10 mouse cellular contexts compared by ENCODE assay signal in genomic region chr6:40048969-40049908, GRCm38 (mm10).
DNase-seq lines count a peak whose midpoint lies in the region; ATAC-seq and TF ChIP-seq lines count a peak whose summit lies in the region.
"Had no signal": no experiment of that assay in that cellular context is flagged by ENCODE, and none has a peak within 500 bp of the region (broad histone marks: within the 10 kb centered on the region; RNA-seq: fewer than 3 reads in every experiment).

No protein-coding gene starts in this region.

- no peaks in the 10 kb centered on the region for H3K27me3 ChIP-seq in kidney, adult 2 months (replicated peaks; ENCODE audit: control insufficient read depth, insufficient read depth, low read length)

- ATAC-seq in frontal cortex, adult (ENCODE audit: low TSS enrichment) = peak; percentile 74
- ATAC-seq in granulocyte monocyte progenitor cell, adult 5-6 weeks (replicated peaks; ENCODE audit: poor library complexity, severe bottlenecking) = no peak
- ATAC-seq: Patski had no signal

- no peaks in the 10 kb centered on the region for H3K4me1 ChIP-seq in kidney, adult 2 months (ENCODE audit: control insufficient read depth, insufficient read depth, low read length)

- TF ChIP-seq POLR2A in kidney, adult 2 months (IDR thresholded peaks at IDR 0.05; ENCODE audit: low read depth, low read length) = no peak

- no peaks in the 10 kb centered on the region for H3K36me3 ChIP-seq in kidney, adult 2 months (ENCODE audit: control insufficient read depth, insufficient read depth, low read length)

- 37% methylated on average over 11 of the region's 11 CpGs for WGBS in kidney, adult 2 months

- no peak overlapping the region for H3K27ac ChIP-seq in kidney, adult 2 months (ENCODE audit: insufficient read depth, low read depth, low read length)
- H3K27ac ChIP-seq: macrophage had no signal

- peak; percentile 5 for DNase-seq in kidney, adult 2 months
- no peak for DNase-seq in kidney, postnatal 14 days
- DNase-seq in adrenal gland, postnatal 14 days = peak; percentile 16
- peak; percentile 53 to 62 for DNase-seq in left cerebral cortex, postnatal 10 days (ENCODE audit: extremely low spot score in 1 of 2, low spot score in 2 of 2)
- peak; percentile 66 for DNase-seq in right cerebral cortex, postnatal 4 days
- no peak for DNase-seq in gastrocnemius, adult 8-10 months (ENCODE audit: low spot score in 2 of 2)

- no peak for TF ChIP-seq CTCF in kidney, adult 2 months (conservative IDR thresholded peaks at IDR 0.05; ENCODE audit: insufficient read depth, insufficient read length, low read depth, low read length)

- intact Hi-C loops in left cerebral cortex, postnatal 10 days (cut with DNase I) = loop anchor here (2.0 kb wide), 1 partner anchor 174 kb away; no protein-coding TSS in a partner anchor

- no peak overlapping the region for H3K4me3 ChIP-seq in kidney, adult 2 months (ENCODE audit: insufficient read depth, low read depth, low read length)

Comparison
In these comparisons a context has a peak if more than half of its experiments do, and no peak if none do; other contexts are left out.
1. DNase-seq: peak in kidney, adult 2 months (single experiment), adrenal gland, postnatal 14 days (single experiment), left cerebral cortex, postnatal 10 days (2 of 2) and right cerebral cortex, postnatal 4 days (single experiment); none in kidney, postnatal 14 days (single experiment) and gastrocnemius, adult 8-10 months (0 of 2).